Mouse (Mus musculus) retina, postnatal 1 day (tissue): ENCODE results near the gene Caprin2.
A peak's percentile ranks its signal among the peaks of the same experiment; 100 is the strongest.
"Not testable (repeated sequence)": the region's sequence is repeated elsewhere in the genome, so short reads cannot be mapped to it uniquely, and the experiment has no call there.

ENCODE experiments used
- DNase-seq: peaks from one replicate; pipeline ENCODE4 v3.0.0-alpha.2; 2012

The Caprin2 gene

DNA sequence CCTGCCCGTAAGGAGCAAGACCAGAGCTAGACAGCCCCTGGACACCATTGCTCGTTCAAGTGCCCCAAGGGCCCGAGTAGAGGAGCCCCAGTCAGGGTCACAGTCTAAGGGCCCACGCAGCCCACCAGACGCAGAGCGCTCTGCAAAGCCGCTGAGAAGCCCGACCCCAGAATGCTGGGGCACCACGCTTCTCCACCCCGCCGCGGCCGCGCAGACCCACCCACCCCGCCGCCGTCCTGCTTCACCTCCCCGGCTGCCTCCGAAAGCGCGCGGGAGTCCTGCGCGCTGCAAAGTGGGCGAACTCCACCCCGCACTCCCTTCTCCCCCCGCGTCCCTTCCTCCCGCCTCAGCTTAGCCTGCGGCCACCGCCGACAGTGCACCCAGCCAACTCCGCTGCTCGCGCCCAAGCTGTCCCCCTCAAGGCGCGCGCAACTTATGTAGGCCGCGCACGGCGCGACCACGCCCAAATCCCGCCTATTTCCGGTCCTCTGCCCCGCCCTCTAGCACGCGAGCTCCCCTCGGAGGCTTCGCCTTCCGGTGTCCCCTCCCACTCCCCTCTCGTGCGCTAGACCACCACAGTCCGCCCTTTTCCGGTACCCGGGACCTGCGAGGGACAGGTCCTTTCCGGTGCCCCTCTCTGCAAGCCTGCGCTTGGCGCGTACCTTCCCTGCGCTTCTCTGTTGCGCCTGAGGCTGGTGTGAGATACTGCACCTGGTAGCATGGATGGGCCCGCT lies at the start of gene Caprin2:
Gene Caprin2, minus strand, starts transcription at position 465 of the 734 bp plus-strand sequence.
- DNase-seq: peak; percentile 98

DNA sequence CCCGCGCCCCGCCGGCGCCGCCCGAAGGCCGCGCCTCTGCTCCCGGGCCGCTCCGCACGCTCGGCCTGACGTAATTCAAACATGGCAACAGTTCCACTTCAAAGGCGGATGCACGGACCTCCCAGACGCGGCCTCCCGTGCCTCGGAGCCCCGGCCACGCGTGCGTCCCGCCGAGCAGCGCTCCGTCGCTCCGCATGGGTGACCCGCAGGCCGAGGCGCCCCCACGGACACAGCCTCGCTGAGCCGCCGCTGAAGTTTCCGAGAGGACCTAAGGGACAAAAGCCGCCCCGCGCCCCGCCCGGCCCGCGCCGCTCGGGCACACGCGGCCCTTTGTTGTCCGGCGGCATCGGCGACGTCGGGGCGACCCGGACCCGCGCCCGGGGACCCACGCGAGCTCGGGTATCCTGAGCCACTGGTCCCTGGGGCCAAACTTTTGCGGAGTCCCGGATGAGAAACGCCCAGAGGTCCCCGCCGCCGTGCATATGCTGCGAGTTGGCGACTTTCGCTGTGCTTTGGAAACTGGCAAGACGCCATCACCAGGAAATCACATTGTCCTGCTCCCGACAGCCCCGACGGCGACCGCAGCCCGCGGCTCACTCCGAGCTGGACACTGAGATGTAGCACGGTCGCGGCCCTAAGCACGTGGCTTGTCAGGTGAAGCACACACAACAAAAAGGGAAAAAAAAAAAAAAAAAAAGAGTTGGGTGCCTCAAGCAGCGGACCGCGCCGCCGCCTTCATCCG lies 48.9 kb upstream of the Caprin2 start:
- DNase-seq: peak; percentile 86

DNA sequence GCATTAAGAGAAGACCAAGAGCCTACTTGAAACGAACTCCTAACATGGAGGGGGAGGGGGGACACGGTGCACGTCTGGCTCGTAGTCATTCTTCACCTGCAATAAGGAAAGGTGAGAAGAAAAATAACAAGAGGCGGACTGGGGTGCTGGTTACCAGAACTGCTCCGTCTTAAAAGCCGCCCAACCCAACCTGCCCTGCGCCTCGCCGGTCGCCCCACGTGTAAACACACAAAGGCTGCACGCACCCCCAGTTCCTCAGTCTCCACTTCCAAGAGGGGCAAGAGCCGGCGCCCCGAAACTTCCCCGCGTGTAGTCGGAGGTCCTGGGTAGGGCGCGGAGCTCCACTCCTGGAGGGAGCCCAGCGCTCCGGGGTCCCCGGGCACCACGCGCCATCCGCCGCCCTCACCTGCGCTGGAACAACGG lies 48.3 kb upstream of the Caprin2 start:
- DNase-seq: no peak

DNA sequence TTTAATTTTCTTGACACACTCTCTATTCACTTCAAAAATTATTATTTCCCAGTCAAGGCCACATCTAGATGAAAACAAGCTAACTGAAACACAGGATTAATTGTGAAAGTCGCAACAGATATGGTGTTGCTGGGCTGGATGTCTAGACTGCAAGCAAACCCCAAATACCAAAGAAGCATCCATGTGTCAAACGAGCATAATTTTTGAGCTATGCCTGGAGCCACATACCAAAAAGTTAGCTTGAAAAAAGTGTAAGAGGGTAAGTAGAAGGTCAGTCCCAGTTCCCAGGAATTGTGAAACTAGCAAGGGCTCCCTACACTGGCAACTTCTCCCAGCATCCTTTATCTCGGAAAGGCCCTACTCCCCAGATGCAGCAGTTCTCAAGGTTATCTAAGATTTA lies 47.7 kb upstream of the Caprin2 start:
- no peak for DNase-seq

DNA sequence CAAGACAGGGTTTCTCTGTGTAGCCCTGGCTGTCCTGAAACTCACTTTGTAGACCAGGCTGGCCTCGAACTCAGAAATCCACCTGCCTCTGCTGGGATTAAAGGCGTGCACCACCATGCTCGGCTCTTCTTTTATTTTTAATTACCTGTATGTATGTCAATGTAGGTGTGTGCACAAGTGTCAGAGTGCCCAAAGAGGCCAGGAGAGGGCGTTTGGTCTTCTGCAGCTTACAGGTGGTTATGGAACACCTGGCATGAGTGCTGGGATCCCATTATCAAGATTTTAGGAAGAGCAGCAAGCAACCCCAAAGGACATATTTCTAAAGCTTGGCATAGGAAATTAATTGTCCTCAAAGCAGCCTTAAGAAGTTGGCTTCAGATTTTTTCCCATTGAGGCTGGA lies 46.4 kb upstream of the Caprin2 start:
- DNase-seq: no peak

DNA sequence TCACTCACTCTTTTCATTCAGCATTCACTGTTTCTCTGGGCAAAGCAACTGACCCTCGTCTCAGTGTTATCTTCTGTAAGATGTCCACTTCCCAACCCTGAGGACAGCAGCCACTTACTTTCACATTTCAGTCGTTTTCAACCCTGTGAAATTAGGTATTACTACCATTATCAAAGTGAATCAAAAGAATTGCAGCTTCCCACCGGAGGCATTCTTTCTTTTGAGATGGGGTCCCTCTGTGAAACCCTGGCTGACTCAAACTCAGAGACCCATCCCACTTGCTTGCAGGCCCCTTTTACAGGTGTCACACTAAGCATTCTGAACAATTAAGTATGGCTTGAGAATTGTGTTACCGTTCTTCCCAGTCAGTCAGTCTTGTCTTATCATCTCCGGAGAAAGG lies 45.8 kb upstream of the Caprin2 start:
- no peak for DNase-seq

DNA sequence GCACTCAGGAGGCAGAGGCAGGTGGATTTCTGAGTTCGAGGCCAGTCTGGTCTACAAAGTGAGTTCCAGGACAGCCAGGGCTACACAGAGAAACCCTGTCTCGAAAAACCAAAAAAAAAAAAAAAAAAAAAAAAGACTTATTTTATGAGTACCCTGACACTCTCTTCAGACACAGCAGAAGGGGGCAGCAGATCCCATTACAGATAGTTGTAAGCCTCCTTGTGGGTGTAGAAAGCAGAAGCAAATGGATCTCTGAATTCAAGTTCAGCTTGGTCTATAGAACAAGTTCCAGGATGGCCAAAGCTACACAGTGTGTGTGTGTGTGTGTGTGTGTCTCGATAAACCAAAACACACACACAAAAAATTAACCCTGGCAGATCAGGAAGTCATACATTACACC lies 44.3 kb upstream of the Caprin2 start:
- not testable (repeated sequence) for DNase-seq

DNA sequence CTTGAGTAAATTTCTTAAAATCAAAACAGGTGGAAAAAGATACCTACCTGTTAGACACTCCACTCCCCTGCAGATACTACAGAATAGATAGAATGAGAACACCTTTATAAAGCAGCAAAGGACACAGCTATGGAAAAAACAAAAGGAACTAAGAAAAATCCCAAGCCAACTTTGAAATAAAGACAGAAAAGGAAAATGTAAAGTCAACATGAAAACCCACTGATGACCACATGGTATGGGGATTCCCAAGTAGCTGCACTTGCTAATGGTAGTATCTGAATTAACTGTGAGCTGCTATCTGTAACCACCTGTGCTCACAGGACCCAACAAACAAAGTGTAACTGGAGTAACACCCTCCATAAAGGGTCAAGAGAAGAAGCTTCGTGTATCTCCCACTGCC lies 41.7 kb upstream of the Caprin2 start:
- DNase-seq: no peak

DNA sequence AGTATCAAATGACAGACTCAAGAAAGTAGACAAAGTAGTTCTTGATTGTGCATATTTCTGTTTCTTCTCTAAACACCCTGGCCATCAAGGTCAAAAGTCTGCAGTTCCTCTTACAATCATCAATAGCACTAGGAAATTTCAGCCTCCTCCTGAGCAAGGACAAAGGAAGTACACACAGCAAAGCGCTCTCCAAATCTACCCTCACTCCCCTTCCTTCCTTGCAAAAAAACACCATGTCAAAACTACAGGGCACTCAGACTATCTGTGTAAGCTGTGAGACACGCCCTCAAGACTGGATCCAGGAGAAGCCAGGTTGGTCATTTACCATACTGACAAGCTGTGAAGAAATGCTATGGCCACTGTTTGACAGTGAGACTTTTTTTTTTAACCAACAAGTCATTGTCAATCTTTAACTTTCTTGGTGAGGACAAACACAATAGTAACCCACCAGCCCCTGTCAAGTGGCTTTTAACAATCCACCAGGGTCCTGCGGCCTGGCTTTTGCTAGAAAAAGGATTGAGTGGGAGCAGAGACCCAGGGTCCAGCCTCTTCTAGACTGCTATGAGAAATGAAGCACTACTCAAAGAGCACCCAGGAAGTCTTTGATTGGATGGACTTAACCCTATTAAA lies 39.0 kb upstream of the Caprin2 start:
- DNase-seq: no peak

DNA sequence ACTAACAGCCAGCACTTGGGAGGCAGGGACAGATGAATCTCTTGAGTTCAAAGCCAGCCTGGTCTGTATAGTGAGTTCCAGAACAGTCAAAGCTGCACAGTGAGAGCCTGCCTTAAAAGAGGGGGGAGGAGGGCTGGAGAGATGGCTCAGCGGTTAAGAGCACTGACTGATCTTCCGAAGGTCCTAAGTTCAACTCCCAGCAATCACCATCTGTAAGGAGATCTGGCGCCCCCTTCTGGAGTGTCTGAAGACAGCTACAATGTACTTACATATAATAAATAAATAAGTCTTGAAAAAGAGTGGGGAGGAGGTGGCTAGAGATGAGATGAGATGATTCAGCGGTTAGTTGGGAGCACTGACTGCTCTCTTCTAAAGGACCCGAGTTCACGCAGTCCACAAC lies 35.2 kb upstream of the Caprin2 start:
- DNase-seq: peak; percentile 32

DNA sequence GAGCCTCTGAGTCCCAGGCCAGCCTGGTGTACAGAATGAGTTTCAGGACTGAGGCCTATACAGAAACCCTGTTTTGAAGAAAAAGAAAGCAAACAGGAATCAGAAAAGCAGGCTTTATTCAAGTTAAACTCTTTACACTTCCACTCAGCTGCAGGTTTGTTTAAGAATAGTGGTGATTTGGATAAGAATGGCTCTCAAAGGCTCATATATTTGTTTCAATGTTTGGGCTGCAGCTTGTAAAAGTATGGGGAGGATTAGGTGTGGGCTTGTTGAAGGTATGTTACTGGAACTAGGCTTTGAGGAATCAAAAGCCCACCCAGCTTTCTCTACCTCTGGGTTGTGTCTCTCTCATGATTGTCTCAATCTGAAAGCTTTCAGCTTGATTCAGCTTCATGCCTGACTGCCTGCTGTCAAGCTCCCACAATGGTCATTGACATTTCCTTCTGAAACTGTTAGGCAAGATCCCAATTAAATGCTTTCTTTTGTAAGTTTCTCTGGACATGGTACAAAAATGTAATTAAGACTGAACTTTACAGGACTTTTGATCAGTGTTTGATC lies 22.9 kb upstream of the Caprin2 start:
- no peak for DNase-seq

DNA sequence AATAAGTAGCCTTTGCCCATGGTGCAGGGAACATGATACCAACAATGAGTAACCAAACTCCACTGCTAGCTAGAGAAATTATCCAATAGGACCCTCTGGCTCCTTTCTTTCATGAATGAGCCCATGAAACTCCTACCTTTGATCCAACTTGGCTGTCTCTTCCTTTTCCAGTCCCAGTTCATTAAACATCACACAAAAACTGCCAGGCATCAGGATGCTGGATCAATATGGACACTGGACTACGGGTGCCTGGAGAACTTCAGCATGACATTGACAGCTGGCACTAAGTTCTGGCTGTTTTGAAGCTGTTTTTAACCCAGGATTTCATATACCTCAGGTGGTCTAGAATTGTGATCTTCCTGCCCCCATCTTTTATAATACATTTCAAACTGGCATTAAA lies 21.6 kb upstream of the Caprin2 start:
- DNase-seq: no peak

DNA sequence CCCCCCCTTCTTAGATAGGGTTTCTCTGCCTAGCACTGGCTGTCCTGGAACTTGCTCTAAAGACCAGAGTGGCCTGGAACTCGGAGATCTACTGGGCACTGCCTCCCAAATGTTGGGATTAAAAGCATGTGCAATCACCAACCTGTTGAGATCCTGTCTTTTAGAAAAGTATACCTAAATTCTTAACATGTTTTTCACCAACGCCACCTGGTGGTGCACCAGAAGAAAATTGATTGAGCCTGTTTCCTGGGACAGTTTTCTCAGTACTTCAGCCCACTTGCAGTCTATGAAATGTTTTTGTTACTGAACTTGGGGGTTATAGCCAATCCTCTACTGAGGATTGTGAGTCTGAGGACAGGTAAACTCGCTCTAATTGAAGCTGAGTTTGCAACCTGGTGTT lies 20.8 kb upstream of the Caprin2 start:
- peak; percentile 14 for DNase-seq

DNA sequence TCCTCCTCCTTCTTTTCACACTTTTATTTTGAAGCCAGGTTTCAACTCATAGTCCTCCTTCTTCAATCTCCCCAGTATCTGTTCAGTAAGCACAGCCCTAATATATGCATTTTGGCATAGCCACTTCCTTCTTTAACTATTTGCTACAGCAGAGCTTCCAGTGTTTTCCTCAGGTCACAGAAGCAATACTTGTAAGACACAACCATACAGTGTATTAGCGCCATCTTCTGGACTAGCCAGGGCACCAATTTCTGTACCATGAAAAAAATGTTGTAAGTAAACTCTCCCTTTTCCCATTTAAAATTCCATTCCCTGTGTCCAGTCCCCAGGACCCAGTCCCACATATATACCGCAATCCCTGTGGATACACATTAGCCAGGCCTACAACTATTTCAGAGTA lies 17.9 kb upstream of the Caprin2 start:
- DNase-seq: peak; percentile 85

DNA sequence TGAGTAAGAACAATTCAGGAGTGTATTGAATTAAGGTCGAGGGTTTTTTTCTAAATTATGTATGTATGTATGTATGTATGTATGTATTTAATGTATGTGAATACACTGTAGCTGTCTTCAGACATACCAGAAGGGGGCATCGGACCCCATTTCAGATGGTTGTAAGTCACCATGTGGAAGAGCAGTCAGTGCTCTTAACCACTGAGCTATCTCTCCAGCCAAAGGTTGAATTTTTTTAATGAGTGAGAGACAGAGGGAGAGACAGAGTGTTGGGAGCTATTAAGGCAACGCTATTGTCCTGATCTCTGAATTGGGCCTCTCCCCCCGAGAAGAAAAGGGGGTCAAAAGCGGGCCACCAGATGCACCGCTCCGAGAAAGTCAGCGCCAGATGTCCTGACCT lies 15.9 kb upstream of the Caprin2 start:
- not testable (repeated sequence) for DNase-seq

DNA sequence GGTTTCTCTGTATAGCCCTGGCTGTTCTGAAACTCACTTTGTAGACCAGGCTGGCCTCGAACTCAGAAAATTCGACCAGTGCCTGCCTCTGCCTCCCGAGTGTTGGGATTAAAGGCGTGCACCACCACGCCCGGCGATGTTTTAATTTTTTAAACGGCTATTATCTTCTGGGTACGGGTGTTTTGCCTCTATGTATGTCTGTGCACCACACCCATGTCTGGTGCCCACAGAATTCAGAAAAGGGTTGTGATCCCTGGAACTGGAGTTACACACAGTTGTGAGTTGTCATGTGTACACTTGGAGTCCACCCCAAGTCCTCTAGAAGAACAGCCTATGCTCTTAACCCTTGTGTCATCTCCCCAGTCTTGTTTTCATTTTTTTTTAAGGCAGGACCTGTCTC lies 10.9 kb upstream of the Caprin2 start:
- no peak for DNase-seq

DNA sequence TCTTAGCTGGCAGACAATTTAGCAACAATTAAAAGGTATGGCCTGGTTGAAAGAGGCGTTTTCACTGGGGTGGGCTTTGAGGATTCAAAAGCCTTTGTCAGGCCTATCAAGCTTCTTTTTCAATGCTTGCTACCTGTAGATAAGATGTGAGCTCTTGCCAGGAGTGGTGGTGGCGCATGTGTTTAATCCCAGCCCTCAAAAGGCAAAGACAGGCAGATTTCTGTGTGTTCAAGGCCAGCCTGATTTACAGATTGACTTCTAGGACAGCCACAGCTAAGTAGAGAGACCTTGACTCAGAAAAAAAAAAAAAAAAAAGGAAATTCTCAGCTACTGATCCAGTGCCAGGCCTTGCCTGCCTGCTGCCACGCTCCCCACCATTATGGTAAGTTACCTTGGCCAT lies 6.7 kb upstream of the Caprin2 start:
- DNase-seq: no peak

DNA sequence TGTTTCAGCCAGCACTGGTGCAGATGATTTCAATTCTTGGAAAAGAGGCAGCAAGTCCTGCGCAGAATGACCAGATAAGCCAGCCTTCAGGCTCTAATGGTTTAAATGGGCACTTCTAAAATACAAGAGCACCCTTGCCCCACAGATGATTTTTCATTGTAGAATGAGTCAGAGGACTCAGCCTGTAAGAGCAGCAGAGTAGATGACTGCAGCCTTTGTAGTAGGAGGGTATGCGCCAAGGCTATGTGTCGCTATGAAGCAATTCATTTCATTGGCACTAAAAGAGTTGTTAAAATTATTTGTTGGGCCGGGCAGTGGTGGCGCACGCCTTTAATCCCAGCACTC lies 442 bp upstream of the Caprin2 start:
- DNase-seq: no peak

DNA sequence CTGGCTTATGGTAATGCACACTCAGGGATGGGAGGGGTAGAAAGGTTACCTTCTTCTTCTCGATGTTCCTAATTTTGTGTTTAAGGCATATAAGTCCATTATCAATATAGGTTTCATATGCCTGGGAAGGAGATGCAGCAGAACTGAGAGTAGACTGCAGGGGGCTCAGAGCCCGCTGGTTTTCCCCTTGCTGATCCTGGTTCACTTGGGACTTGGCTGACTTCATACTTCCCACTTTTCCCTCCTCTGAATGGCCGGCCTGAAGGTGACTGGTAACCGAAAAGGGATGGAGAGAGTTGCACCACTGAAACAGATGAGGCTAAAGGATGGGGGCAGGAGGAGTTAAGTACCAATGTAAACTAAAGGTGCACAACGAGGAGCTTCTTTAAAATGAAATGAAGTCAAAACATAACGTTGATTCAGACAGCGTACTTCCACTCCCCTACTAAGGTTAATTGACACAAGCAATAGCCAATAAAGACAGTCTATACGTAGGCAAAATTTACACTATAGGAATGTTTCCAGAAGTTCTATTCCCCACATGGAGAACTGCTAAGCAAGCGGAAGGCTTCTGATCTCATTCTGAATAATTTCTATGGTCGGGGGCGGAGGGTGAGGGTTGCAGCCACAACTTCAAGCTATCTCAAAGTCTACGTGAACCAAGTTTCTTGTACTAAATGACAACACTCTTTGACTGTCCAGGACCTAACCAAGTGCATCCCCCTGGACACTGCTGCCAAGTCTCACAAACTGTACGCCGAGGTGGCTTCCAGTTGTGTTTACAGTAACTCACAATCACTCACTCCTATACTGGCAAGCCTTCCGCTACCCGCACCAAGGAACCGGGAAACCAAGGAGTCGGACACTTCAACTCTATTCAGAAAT lies 907 bp downstream of the Caprin2 start:
- peak; percentile 21 for DNase-seq

DNA sequence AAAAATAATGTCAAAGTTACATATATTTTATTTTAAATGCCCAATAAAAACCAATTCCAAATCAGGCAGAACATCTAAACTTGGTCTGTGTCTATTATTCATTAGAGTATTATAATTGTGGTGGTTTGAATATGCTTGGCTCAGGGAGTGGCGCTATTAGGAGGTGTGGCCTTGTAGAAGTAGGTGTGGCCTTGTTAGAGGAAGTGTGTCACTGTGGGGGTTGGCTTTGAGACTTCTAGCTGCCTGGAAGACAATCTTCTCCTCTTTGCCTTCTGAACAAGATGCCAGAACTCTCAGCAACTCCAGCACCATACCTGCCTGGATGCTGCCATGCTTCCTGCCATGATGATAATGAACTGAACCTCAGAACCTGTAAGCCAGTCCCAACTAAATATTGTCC lies 22.1 kb downstream of the Caprin2 start:
- DNase-seq: no peak

DNA sequence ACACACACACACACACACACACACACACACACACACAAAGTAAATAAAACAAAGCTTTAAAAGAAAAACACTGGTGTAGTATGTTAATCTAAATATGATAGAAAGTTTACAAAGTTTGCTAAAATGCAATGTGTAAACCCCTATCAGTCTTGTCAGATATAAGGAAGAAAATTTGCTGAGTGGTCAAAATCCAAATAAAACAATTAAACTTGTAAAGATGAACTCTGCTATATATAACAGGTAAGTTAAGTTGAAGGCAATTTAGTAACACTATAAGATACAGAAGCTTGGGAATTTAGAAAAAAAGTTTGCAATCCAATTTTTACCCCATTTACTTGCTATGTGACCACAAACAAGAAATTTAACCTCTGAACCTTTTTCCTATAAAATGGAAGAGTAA lies 50.4 kb downstream of the Caprin2 start:
- DNase-seq: no peak

DNA sequence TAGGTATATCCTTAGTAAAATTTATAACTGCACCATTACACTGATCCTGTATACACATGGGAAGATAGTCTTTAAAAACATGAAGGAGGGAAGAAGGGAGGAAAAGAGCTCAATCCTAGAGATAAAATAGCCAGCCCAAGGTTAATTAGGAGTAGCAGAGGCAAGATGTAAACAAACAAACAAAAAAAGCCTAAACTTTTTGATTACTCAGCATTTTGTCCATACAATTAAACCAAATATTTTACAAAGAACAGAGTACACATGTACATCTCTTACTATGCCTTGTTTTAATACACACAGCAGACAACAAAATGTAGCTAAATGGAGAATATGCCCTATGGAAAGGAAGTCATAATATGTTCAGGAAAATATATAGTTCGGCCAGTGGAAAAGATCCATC lies 54.3 kb downstream of the Caprin2 start:
- DNase-seq: no peak

DNA sequence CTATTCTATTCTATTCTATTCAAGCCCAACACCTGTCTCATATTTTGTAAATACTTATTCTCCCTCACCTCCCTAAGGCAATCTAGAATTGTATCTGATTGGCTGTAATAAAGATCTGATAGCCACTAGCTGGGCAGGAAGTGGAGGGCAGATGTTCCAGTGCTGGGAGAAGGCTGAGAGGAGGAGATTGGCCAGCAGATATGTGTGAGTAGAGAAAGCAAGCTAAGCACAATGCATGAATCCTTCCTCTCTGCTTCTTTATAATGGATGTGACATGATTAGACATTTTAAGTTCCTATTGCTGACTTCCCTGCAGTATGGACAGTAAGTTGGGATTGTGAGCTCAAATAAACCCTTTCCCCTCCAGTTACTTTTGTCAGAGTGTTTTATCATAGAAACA lies 57.6 kb downstream of the Caprin2 start:
- no peak for DNase-seq
